Mouse (Mus musculus) inflammation-experienced regulatory T-cells, adult 6 months (primary cell): ENCODE measurements around the gene Mrpl12. TPM values are rescaled to one million over a fixed set of nuclear protein-coding genes. Genes with fewer than 3 reads are reported as not detected.

ENCODE experiments used
- polyA plus RNA-seq, 3 experiments: library from polyadenylated mRNA; unstranded; fragments of 100-300 nt; shearing (Covaris generic); gene quantifications; one replicate each; pipeline ENCODE4 v1.2.1; 2017

Gene Mrpl12
- polyA plus RNA-seq, 3 experiments from 2014 or later, result 54.6 to 78.9 (median 73.0) TPM

Other genes starting within 250 kb of the Mrpl12 start
- gene Actg1, start 136.1 kb upstream of the Mrpl12 start, polyA plus RNA-seq, result 1,000 to 10,000 TPM; 2,239 to 4,634 (median 2,897) TPM
- gene Fscn2, start 123.1 kb upstream of the Mrpl12 start, polyA plus RNA-seq, result under 1 TPM in 1 of 3 experiments, not detected in 2; 0.98 TPM
- gene Faap100, start 105.8 kb upstream of the Mrpl12 start, polyA plus RNA-seq, result 10 to 100 TPM; 15.9 to 23.1 (median 17.9) TPM
- gene Nploc4, start 46.9 kb upstream of the Mrpl12 start, polyA plus RNA-seq, result 10 to 100 TPM in 2 of 3 experiments, 1 to 10 TPM in 1; 8.6 to 12.4 (median 11.0) TPM
- gene Tspan10, start 42.0 kb upstream of the Mrpl12 start, polyA plus RNA-seq, result under 1 TPM in 1 of 3 experiments, not detected in 2; 0.28 TPM
- under 1 TPM in 2 of 3 experiments, not detected in 1; 0.15 to 0.56 TPM for gene Pde6g, start 31.1 kb upstream of the Mrpl12 start, polyA plus RNA-seq
- gene Oxld1, start 26.5 kb upstream of the Mrpl12 start, polyA plus RNA-seq, result 1 to 10 TPM; 4.8 to 6.8 (median 5.1) TPM
- gene Ccdc137, start 26.5 kb upstream of the Mrpl12 start, polyA plus RNA-seq, result 10 to 100 TPM; 17.8 to 26.0 (median 17.9) TPM
- gene Arl16, start 17.0 kb upstream of the Mrpl12 start, polyA plus RNA-seq, result 10 to 100 TPM; 28.8 to 39.7 (median 33.1) TPM
- gene Slc25a10, start 7.2 kb downstream of the Mrpl12 start, polyA plus RNA-seq, result 10 to 100 TPM; 12.4 to 14.3 (median 12.7) TPM
- not detected for gene Gcgr, start 46.1 kb downstream of the Mrpl12 start, polyA plus RNA-seq
- 100 to 1,000 TPM in 2 of 3 experiments, 10 to 100 TPM in 1; 93.4 to 136 (median 107) TPM for gene Mcrip1, start 65.1 kb downstream of the Mrpl12 start, polyA plus RNA-seq
- not detected for gene Ppp1r27, start 66.5 kb downstream of the Mrpl12 start, polyA plus RNA-seq
- gene P4hb, start 88.6 kb downstream of the Mrpl12 start, polyA plus RNA-seq, result 100 to 1,000 TPM; 135 to 164 (median 149) TPM
- 100 to 1,000 TPM; 624 to 862 (median 685) TPM for gene Arhgdia, start 97.0 kb downstream of the Mrpl12 start, polyA plus RNA-seq
- gene Alyref, start 113.8 kb downstream of the Mrpl12 start, polyA plus RNA-seq, result 10 to 100 TPM; 15.8 to 76.9 (median 47.7) TPM
- 100 to 1,000 TPM; 110 to 147 (median 129) TPM for gene Anapc11, start 113.8 kb downstream of the Mrpl12 start, polyA plus RNA-seq
- 1 to 10 TPM in 1 of 3 experiments, under 1 TPM in 1, not detected in 1; 0.67 to 1.4 TPM for gene Npb, start 123.9 kb downstream of the Mrpl12 start, polyA plus RNA-seq
- gene Pcyt2, start 133.3 kb downstream of the Mrpl12 start, polyA plus RNA-seq, result 100 to 1,000 TPM in 2 of 3 experiments, 10 to 100 TPM in 1; 66.1 to 124 (median 113) TPM
- gene Sirt7, start 140.6 kb downstream of the Mrpl12 start, polyA plus RNA-seq, result 10 to 100 TPM; 55.1 to 61.4 (median 60.4) TPM
- 10 to 100 TPM; 15.3 to 15.8 (median 15.5) TPM for gene Mafg, start 149.0 kb downstream of the Mrpl12 start, polyA plus RNA-seq
- 1 to 10 TPM in 1 of 3 experiments, under 1 TPM in 1, not detected in 1; 0.86 to 1.7 TPM for gene Pycr1, start 159.2 kb downstream of the Mrpl12 start, polyA plus RNA-seq
- gene Myadml2, start 163.5 kb downstream of the Mrpl12 start, polyA plus RNA-seq, result not detected
- gene Notum, start 176.6 kb downstream of the Mrpl12 start, polyA plus RNA-seq, result not detected
- gene Aspscr1, start 188.4 kb downstream of the Mrpl12 start, polyA plus RNA-seq, result 100 to 1,000 TPM in 1 of 3 experiments, 10 to 100 TPM in 2; 79.4 to 107 (median 86.2) TPM
- 100 to 1,000 TPM; 154 to 181 (median 169) TPM for gene Cenpx, start 229.1 kb downstream of the Mrpl12 start, polyA plus RNA-seq
- gene Lrrc45, start 229.3 kb downstream of the Mrpl12 start, polyA plus RNA-seq, result 10 to 100 TPM; 19.4 to 39.4 (median 20.8) TPM
- not detected for gene Rac3, start 236.9 kb downstream of the Mrpl12 start, polyA plus RNA-seq
- 10 to 100 TPM; 20.5 to 29.7 (median 26.5) TPM for gene Dcxr, start 242.7 kb downstream of the Mrpl12 start, polyA plus RNA-seq
- gene Cbr2, start 247.5 kb downstream of the Mrpl12 start, polyA plus RNA-seq, result not detected